Mouse (Mus musculus) CH12.LX (cell line): ENCODE results near the gene Lonrf3. TPM values are rescaled to one million over a fixed set of nuclear protein-coding genes. Genes with fewer than 3 reads are reported as not detected.

Experiments
- DNase-seq: peaks from one replicate; pipeline ENCODE4 v3.0.0-alpha.2; 2013; ENCODE audit errors: extremely low read depth
- H3K27ac ChIP-seq: 2 replicates; pipeline ENCODE4 v1.5.1; 2012; ENCODE audit warnings: low read depth, mild to moderate bottlenecking, control low read depth, moderate library complexity; ENCODE audit not compliant: insufficient read depth
- H3K27me3 ChIP-seq: replicated peaks from 2 replicates; pipeline ENCODE3; 2012; ENCODE audit warnings: inconsistent platforms
- H3K36me3 ChIP-seq, 2 experiments: replicated peaks in 1 of 2; 2 replicates each; pipeline versions ENCODE3 to v1.6.1; 2012; ENCODE audit warnings: inconsistent platforms in 1 of 2, low read length in 1 of 2, mild to moderate bottlenecking in 1 of 2, mixed read lengths in 1 of 2, moderate library complexity in 1 of 2; ENCODE audit not compliant: control insufficient read depth in 1 of 2, insufficient read depth in 1 of 2
- H3K4me1 ChIP-seq, 2 experiments: 2 replicates each; pipeline ENCODE4 v1.6.1; 2012; ENCODE audit warnings: inconsistent platforms in 1 of 2, moderate library complexity in 1 of 2; ENCODE audit not compliant: insufficient read depth in 2 of 2, control insufficient read depth in 1 of 2
- H3K4me2 ChIP-seq: 2 replicates; pipeline ENCODE4 v1.6.1; 2012; ENCODE audit warnings: low read depth, mild to moderate bottlenecking, control low read depth; ENCODE audit not compliant: poor library complexity, insufficient read depth, severe bottlenecking
- H3K4me3 ChIP-seq, 3 experiments: fragments of 150-350 bp in 1 of 3; sonication (generic) in 1 of 3; replicated peaks in 1 of 3; 2 replicates each; pipeline versions ENCODE3 to v1.5.1; 2011 to 2012; ENCODE audit warnings: low read depth in 2 of 3, low read length in 2 of 3, mild to moderate bottlenecking in 2 of 3, moderate library complexity in 2 of 3, control low read depth in 1 of 3, improper control_type of control experiment in 1 of 3, inconsistent platforms in 1 of 3, mixed read lengths in 1 of 3; ENCODE audit not compliant: poor library complexity in 1 of 3
- H3K79me2 ChIP-seq: replicated peaks from 2 replicates; pipeline ENCODE4 v1.6.1; 2012; ENCODE audit warnings: mild to moderate bottlenecking, moderate library complexity; ENCODE audit not compliant: control insufficient read depth, poor library complexity, insufficient read depth, severe bottlenecking; ENCODE audit errors: extremely low read depth
- H3K9ac ChIP-seq: 2 replicates; pipeline ENCODE4 v1.6.1; 2012; ENCODE audit warnings: low read depth, mild to moderate bottlenecking, control low read depth, moderate library complexity; ENCODE audit not compliant: insufficient read depth
- H3K9me3 ChIP-seq: replicated peaks from 2 replicates; pipeline ENCODE3; 2012; ENCODE audit warnings: low read length, inconsistent platforms, mixed read lengths
- CTCF ChIP-seq, 2 experiments: IDR thresholded peaks in 1 of 2; conservative IDR thresholded peaks in 1 of 2; 2 replicates each; pipeline ENCODE4 v1.5.1; 2011 to 2012; ENCODE audit warnings: low read depth in 2 of 2, low read length in 2 of 2, improper control_type of control experiment in 1 of 2, inconsistent platforms in 1 of 2, mild to moderate bottlenecking in 1 of 2, moderate library complexity in 1 of 2
- EP300 ChIP-seq: IDR thresholded peaks from 2 replicates; pipeline ENCODE4 v1.6.1; 2011; ENCODE audit warnings: low read length, improper control_type of control experiment
- GABPA ChIP-seq: IDR thresholded peaks from 2 replicates; pipeline ENCODE4 v1.6.1; 2012; ENCODE audit warnings: low read depth, low read length, improper control_type of control experiment, inconsistent platforms; ENCODE audit not compliant: insufficient replicate concordance
- HCFC1 ChIP-seq: IDR thresholded peaks from 2 replicates; pipeline ENCODE4 v1.6.1; 2012; ENCODE audit warnings: low read depth, mild to moderate bottlenecking, inconsistent platforms, low read length, improper control_type of control experiment
- IRF4 ChIP-seq: IDR thresholded peaks from 2 replicates; pipeline ENCODE4 v1.6.1; 2014; ENCODE audit warnings: low read depth, mild to moderate bottlenecking, inconsistent platforms, low read length, improper control_type of control experiment
- JUND ChIP-seq: conservative IDR thresholded peaks from 2 replicates; pipeline ENCODE4 v1.6.1; 2011; ENCODE audit warnings: low read depth, low read length, improper control_type of control experiment
- KAT2A ChIP-seq: IDR thresholded peaks from 2 replicates; pipeline ENCODE4 v1.6.1; 2012; ENCODE audit warnings: low read length, improper control_type of control experiment, inconsistent platforms; ENCODE audit not compliant: insufficient replicate concordance
- MAX ChIP-seq: IDR thresholded peaks from 2 replicates; pipeline ENCODE4 v1.6.1; 2011; ENCODE audit warnings: low read length, improper control_type of control experiment
- MEF2A ChIP-seq: IDR thresholded peaks from 2 replicates; pipeline ENCODE4 v1.6.1; 2014; ENCODE audit warnings: low read depth, mild to moderate bottlenecking, inconsistent platforms, low read length, improper control_type of control experiment, borderline replicate concordance
- NRF1 ChIP-seq: IDR thresholded peaks from 2 replicates; pipeline ENCODE4 v1.6.1; 2014; ENCODE audit warnings: low read depth, mild to moderate bottlenecking, inconsistent platforms, low read length, improper control_type of control experiment, moderate library complexity
- POLR2A ChIP-seq: IDR thresholded peaks from 2 replicates; pipeline ENCODE4 v1.6.1; 2011; ENCODE audit warnings: low read depth, mild to moderate bottlenecking, improper control_type of control experiment, low read length
- POLR2AphosphoS2 ChIP-seq: IDR thresholded peaks from 2 replicates; pipeline ENCODE4 v1.6.1; 2011; ENCODE audit warnings: low read depth, low read length, improper control_type of control experiment
- RAD21 ChIP-seq: IDR thresholded peaks from 2 replicates; pipeline ENCODE4 v1.6.1; 2011; ENCODE audit warnings: low read depth, mild to moderate bottlenecking, low read length, improper control_type of control experiment, moderate library complexity
- RCOR1 ChIP-seq: conservative IDR thresholded peaks from 2 replicates; pipeline ENCODE4 v1.6.1; 2012; ENCODE audit warnings: low read depth, mild to moderate bottlenecking, inconsistent platforms, low read length, improper control_type of control experiment
- SIN3A ChIP-seq: IDR thresholded peaks from 2 replicates; pipeline ENCODE4 v1.6.1; 2012; ENCODE audit warnings: low read length, improper control_type of control experiment, inconsistent platforms
- TCF12 ChIP-seq: IDR thresholded peaks from 2 replicates; pipeline ENCODE4 v1.6.1; 2014; ENCODE audit warnings: low read depth, mild to moderate bottlenecking, inconsistent platforms, low read length, improper control_type of control experiment
- UBTF ChIP-seq: IDR thresholded peaks from 2 replicates; pipeline ENCODE4 v1.6.1; 2012; ENCODE audit warnings: low read depth, mild to moderate bottlenecking, inconsistent platforms, low read length, improper control_type of control experiment, moderate library complexity
- USF1 ChIP-seq: IDR thresholded peaks from 2 replicates; pipeline ENCODE4 v1.6.1; 2014; ENCODE audit warnings: low read depth, mild to moderate bottlenecking, inconsistent platforms, low read length, improper control_type of control experiment
- USF2 ChIP-seq: conservative IDR thresholded peaks from 2 replicates; pipeline ENCODE4 v1.6.1; 2011; ENCODE audit warnings: low read depth, low read length, improper control_type of control experiment
- ZC3H11A ChIP-seq: IDR thresholded peaks from 2 replicates; pipeline ENCODE4 v1.6.1; 2012; ENCODE audit warnings: low read depth, mild to moderate bottlenecking, inconsistent platforms, low read length, improper control_type of control experiment
- ZKSCAN1 ChIP-seq: IDR thresholded peaks from 2 replicates; pipeline ENCODE4 v1.6.1; 2012; ENCODE audit warnings: low read depth, inconsistent platforms, low read length, improper control_type of control experiment, borderline replicate concordance
- ZMIZ1 ChIP-seq: IDR thresholded peaks from 2 replicates; pipeline ENCODE4 v1.6.1; 2012; ENCODE audit warnings: low read depth, mild to moderate bottlenecking, inconsistent platforms, low read length, improper control_type of control experiment
- dilution Hi-C: fragments of 300-500 bp; cut with MboI; formaldehyde crosslinking; loops from 2 replicates; pipeline ENCODE4 v1.14.3; 2020; ENCODE audit warnings: low sequenced_read_pairs; ENCODE audit not compliant: extremely low pct_unique_long_range_greater_than_20kb, extremely low pct_ligation_motif_present
- in situ Hi-C: fragments of 300-500 bp; cut with MboI; formaldehyde crosslinking; loops from 3 replicates; pipeline ENCODE4 v1.14.3; 2019; ENCODE audit warnings: low sequenced_read_pairs, low pct_ligation_motif_present, low pct_unique_long_range_greater_than_20kb, mixed read lengths
- polyA plus RNA-seq: library from polyadenylated mRNA; unstranded; fragments of >175 nt; gene quantifications from 2 replicates; pipeline ENCODE4 v1.2.1, GENCODE M21; 2012; ENCODE audit warnings: low read depth; ENCODE audit not compliant: insufficient read length
- total RNA-seq, 2 experiments: library from RNA; depleted of rRNA; stranded (reverse); fragments of 300-350 nt in 1 of 2; fragments of >200 nt in 1 of 2; gene quantifications; 2 replicates each; pipeline ENCODE4 v1.2.3; 2012 to 2014

The Lonrf3 gene
- total and polyA plus RNA-seq, 3 experiments, result not detected

- DNase-seq, result no peak
- H3K36me3 ChIP-seq, result no peaks in the 10 kb centered on the region
These were observed 480 bp upstream of the Lonrf3 start for GRCm38 (mm10) chrX:36327491-36328255.

DNA sequence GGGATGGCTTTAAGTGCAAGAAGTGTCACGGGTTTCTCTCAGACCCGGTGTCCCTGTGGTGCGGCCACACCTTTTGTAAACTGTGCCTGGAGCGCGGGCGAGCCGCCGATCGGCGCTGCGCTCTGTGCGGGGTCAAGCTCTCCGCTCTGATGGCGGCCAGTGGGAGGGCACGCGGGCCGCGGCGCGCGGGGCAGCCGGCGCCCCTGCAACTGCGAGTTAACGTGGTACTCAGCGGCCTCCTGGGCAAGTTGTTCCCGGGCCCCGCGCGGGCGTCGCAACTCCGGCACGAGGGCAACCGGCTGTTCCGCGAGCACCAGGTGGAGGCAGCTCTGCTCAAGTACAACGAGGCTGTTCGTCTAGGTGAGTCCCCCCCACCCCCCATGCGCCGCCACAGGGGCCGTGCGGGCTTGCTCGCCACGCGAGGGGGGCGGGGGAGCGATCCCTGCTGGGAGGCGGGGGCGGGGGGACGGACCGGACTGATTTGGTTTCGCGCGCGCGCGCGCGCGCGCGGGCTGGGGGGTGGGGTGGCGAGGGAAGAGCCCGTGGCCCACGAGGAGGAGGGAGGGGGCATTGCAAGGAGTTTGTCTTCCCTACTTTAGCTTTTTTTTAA, 992 bp downstream of the Lonrf3 start:
- no peak overlapping the region for H3K9ac ChIP-seq

More at GRCm38 (mm10) chrX:36327491-36328255, 480 bp upstream of the Lonrf3 start:
- H3K79me2 ChIP-seq, result no peaks in the 10 kb centered on the region
- no peak overlapping the region for H3K27ac ChIP-seq
- H3K9me3 ChIP-seq, result peaks cover 5% of the 10 kb centered on the region
- no peaks in the 10 kb centered on the region for H3K4me1 ChIP-seq
- H3K4me2 ChIP-seq, result no peak overlapping the region
- in situ Hi-C loops, result no loop called here
- H3K9ac ChIP-seq, result no peak overlapping the region
- H3K27me3 ChIP-seq, result no peaks in the 10 kb centered on the region
- no peak overlapping the region for H3K4me3 ChIP-seq
- dilution Hi-C loops, result no loop called here
- no peak for TF ChIP-seq ZMIZ1
- TF ChIP-seq TCF12, result no peak
- TF ChIP-seq ZC3H11A, result no peak
- TF ChIP-seq CTCF (conservative IDR thresholded peaks at IDR 0.05 in 1 of 2, IDR thresholded peaks at IDR 0.05 in 1 of 2; ENCODE audit: low read depth in 2 of 2, low read length in 2 of 2), result no peak
- no peak for TF ChIP-seq MEF2A
- TF ChIP-seq UBTF, result no peak
- TF ChIP-seq POLR2A, result no peak
- TF ChIP-seq ZKSCAN1, result no peak
- TF ChIP-seq EP300, result no peak
- TF ChIP-seq SIN3A, result no peak
- TF ChIP-seq KAT2A, result no peak
- no peak for TF ChIP-seq USF2

More for the DNA sequence above, 992 bp downstream of the Lonrf3 start:
- Histone ChIP-seq H3K27me3 (no peaks in the 10 kb centered on the region), H3K9me3 (peaks cover 5% of the 10 kb centered on the region), H3K4me2 (no peak overlapping the region), H3K36me3 (no peaks in the 10 kb centered on the region), H3K4me1 (no peaks in the 10 kb centered on the region), H3K27ac (no peak overlapping the region), H3K4me3 (no peak overlapping the region), H3K79me2 (no peaks in the 10 kb centered on the region)
- in situ Hi-C loops, result no loop called here
- no peak for DNase-seq
- TF ChIP-seq MAX (no peak), IRF4 (no peak), HCFC1 (no peak), USF1 (no peak), RAD21 (no peak), NRF1 (no peak), GABPA (no peak), JUND (no peak), RCOR1 (no peak), POLR2AphosphoS2 (no peak), ZKSCAN1 (no peak)
- dilution Hi-C loops, result no loop called here
